Mouse (Mus musculus): ENCODE results near the gene Cacnb3.

- TF ChIP-seq CTCF (IDR thresholded peaks at IDR 0.05; ENCODE audit: low read depth) (no peak), EP300 (IDR thresholded peaks at IDR 0.05; ENCODE audit: low read depth) (no peak)
These were observed 27.6 kb upstream of the Cacnb3 start for GRCm38 (mm10) chr15:98602921-98603458.
